Mouse (Mus musculus): ENCODE results near the gene Gsg1. TPM values are rescaled to one million over a fixed set of nuclear protein-coding genes. Genes with fewer than 3 reads are reported as not detected.

Gene Gsg1
- total and polyA plus RNA-seq, 3 experiments: not detected

- no peaks in the 10 kb centered on the region for H3K9me3 ChIP-seq (replicated peaks; ENCODE audit: insufficient read depth, low read length)
- no peaks in the 10 kb centered on the region for H3K79me2 ChIP-seq (ENCODE audit: control insufficient read depth, insufficient read depth, low read length, poor library complexity)
- H3K27me3 ChIP-seq (ENCODE audit: control insufficient read depth in 1 of 2, insufficient read depth in 2 of 2, low read length in 2 of 2): no peaks in the 10 kb centered on the region
- TF ChIP-seq MAZ (IDR thresholded peaks at IDR 0.05; ENCODE audit: low read depth, low read length): no peak
- DNase-seq (ENCODE audit: low read depth, low spot score): no peak
- H3K27ac ChIP-seq (ENCODE audit: control insufficient read depth, low read depth, low read length): no peak overlapping the region
- no peak overlapping the region for H3K9ac ChIP-seq (ENCODE audit: control insufficient read depth, low read depth, low read length, poor library complexity, severe bottlenecking)
- H3K4me1 ChIP-seq (ENCODE audit: control insufficient read depth in 1 of 2, insufficient read depth in 2 of 2, low read length in 2 of 2): no peaks in the 10 kb centered on the region
- no peak overlapping the region for H3K4me3 ChIP-seq (ENCODE audit: control insufficient read depth in 1 of 2, insufficient read depth in 1 of 2, low read depth in 2 of 2, low read length in 2 of 2)
- peaks cover 0 to 2% of the 10 kb centered on the region in 2 experiments; a peak in 1 of 4 replicates for H3K36me3 ChIP-seq (ENCODE audit: control insufficient read depth in 1 of 2, insufficient read depth in 2 of 2, low read length in 2 of 2)
Observed at GRCm38 (mm10) chr6:135206909-135207308, 47.2 kb downstream of the Gsg1 start.

- Histone ChIP-seq H3K4me3 (ENCODE audit: control insufficient read depth in 1 of 2, insufficient read depth in 1 of 2, low read depth in 2 of 2, low read length in 2 of 2) (no peak overlapping the region), H3K4me1 (ENCODE audit: control insufficient read depth in 1 of 2, insufficient read depth in 2 of 2, low read length in 2 of 2) (no peaks in the 10 kb centered on the region), H3K79me2 (ENCODE audit: control insufficient read depth, insufficient read depth, low read length, poor library complexity) (peaks cover 2% of the 10 kb centered on the region; the same call in 1 of the 2 replicates), H3K9ac (ENCODE audit: control insufficient read depth, low read depth, low read length, poor library complexity, severe bottlenecking) (no peak overlapping the region), H3K36me3 (ENCODE audit: control insufficient read depth in 1 of 2, insufficient read depth in 2 of 2, low read length in 2 of 2) (no peaks in the 10 kb centered on the region; a peak in 1 of 4 replicates), H3K27ac (ENCODE audit: control insufficient read depth, low read depth, low read length) (no peak overlapping the region), H3K27me3 (ENCODE audit: control insufficient read depth in 1 of 2, insufficient read depth in 2 of 2, low read length in 2 of 2) (no peaks in the 10 kb centered on the region), H3K9me3 (replicated peaks; ENCODE audit: insufficient read depth, low read length) (no peaks in the 10 kb centered on the region)
- DNase-seq (ENCODE audit: low read depth, low spot score): no peak
- TF ChIP-seq POLR2AphosphoS5 (IDR thresholded peaks at IDR 0.05; ENCODE audit: borderline replicate concordance, low read depth, low read length): no peak
- no peak for TF ChIP-seq SIN3A (IDR thresholded peaks at IDR 0.05; ENCODE audit: low read length)
- no peak for TF ChIP-seq ZKSCAN1 (IDR thresholded peaks at IDR 0.05; ENCODE audit: low read depth, low read length)
- TF ChIP-seq USF2 (IDR thresholded peaks at IDR 0.05; ENCODE audit: borderline replicate concordance in 1 of 2, insufficient read depth in 1 of 2, low read depth in 1 of 2, low read length in 2 of 2): no peak
- no peak for TF ChIP-seq BHLHE40 (IDR thresholded peaks at IDR 0.05; ENCODE audit: borderline replicate concordance, low read depth, low read length)
- no peak for TF ChIP-seq MXI1 (IDR thresholded peaks at IDR 0.05; ENCODE audit: low read depth, low read length)
- no peak for TF ChIP-seq USF1 (IDR thresholded peaks at IDR 0.05; ENCODE audit: low read depth, low read length)
- no peak for TF ChIP-seq E2F4 (IDR thresholded peaks at IDR 0.05; ENCODE audit: borderline replicate concordance, low read depth, low read length)
- TF ChIP-seq MAFK (IDR thresholded peaks at IDR 0.05; ENCODE audit: borderline replicate concordance, low read depth, low read length): no peak
Observed at GRCm38 (mm10) chr6:135205802-135206201, 48.3 kb downstream of the Gsg1 start.

GRCm38 (mm10) chr6:135204869-135205268, 49.3 kb downstream of the Gsg1 start:
- H3K9me3 ChIP-seq (replicated peaks; ENCODE audit: insufficient read depth, low read length): no peaks in the 10 kb centered on the region
- no peak overlapping the region for H3K27ac ChIP-seq (ENCODE audit: control insufficient read depth, low read depth, low read length)
- H3K4me1 ChIP-seq (ENCODE audit: control insufficient read depth in 1 of 2, insufficient read depth in 2 of 2, low read length in 2 of 2): no peaks in the 10 kb centered on the region
- H3K27me3 ChIP-seq (ENCODE audit: control insufficient read depth in 1 of 2, insufficient read depth in 2 of 2, low read length in 2 of 2): no peaks in the 10 kb centered on the region
- DNase-seq (ENCODE audit: low read depth, low spot score): no peak
- no peaks in the 10 kb centered on the region for H3K36me3 ChIP-seq (ENCODE audit: control insufficient read depth in 1 of 2, insufficient read depth in 2 of 2, low read length in 2 of 2)
- H3K9ac ChIP-seq (ENCODE audit: control insufficient read depth, low read depth, low read length, poor library complexity, severe bottlenecking): no peak overlapping the region
- H3K79me2 ChIP-seq (ENCODE audit: control insufficient read depth, insufficient read depth, low read length, poor library complexity): peaks cover 4% of the 10 kb centered on the region; the same call in 1 of the 2 replicates
- no peak overlapping the region for H3K4me3 ChIP-seq (ENCODE audit: control insufficient read depth in 1 of 2, insufficient read depth in 1 of 2, low read depth in 2 of 2, low read length in 2 of 2)
- TF ChIP-seq ZNF384 (IDR thresholded peaks at IDR 0.05; ENCODE audit: low read depth, low read length) (no peak), UBTF (IDR thresholded peaks at IDR 0.05; ENCODE audit: borderline replicate concordance, insufficient read depth, low read depth, low read length) (no peak), MAZ (IDR thresholded peaks at IDR 0.05; ENCODE audit: low read depth, low read length) (no peak), POLR2A (IDR thresholded peaks at IDR 0.05; ENCODE audit: control insufficient read depth in 1 of 2, insufficient read depth in 1 of 2, low read depth in 1 of 2, low read length in 2 of 2, poor library complexity in 1 of 2) (no peak), HCFC1 (IDR thresholded peaks at IDR 0.05; ENCODE audit: low read depth, low read length) (no peak), GATA1 (IDR thresholded peaks at IDR 0.05; ENCODE audit: low read depth, low read length) (no peak), KAT2A (conservative IDR thresholded peaks at IDR 0.05; ENCODE audit: low read depth, low read length) (no peak), ZC3H11A (IDR thresholded peaks at IDR 0.05; ENCODE audit: low read depth, low read length) (no peak), MAFK (IDR thresholded peaks at IDR 0.05; ENCODE audit: borderline replicate concordance, low read depth, low read length) (no peak), TCF12 (IDR thresholded peaks at IDR 0.05; ENCODE audit: low read depth, low read length) (no peak), USF2 (IDR thresholded peaks at IDR 0.05; ENCODE audit: borderline replicate concordance in 1 of 2, insufficient read depth in 1 of 2, low read depth in 1 of 2, low read length in 2 of 2) (no peak), EP300 (IDR thresholded peaks at IDR 0.05; ENCODE audit: low read depth in 1 of 2, low read length in 2 of 2) (no peak), POLR2AphosphoS5 (IDR thresholded peaks at IDR 0.05; ENCODE audit: borderline replicate concordance, low read depth, low read length) (no peak), JUND (IDR thresholded peaks at IDR 0.05; ENCODE audit: low read depth, low read length) (no peak), RCOR1 (IDR thresholded peaks at IDR 0.05; ENCODE audit: low read depth, low read length) (no peak), CHD2 (IDR thresholded peaks at IDR 0.05; ENCODE audit: low read length) (no peak), ZKSCAN1 (IDR thresholded peaks at IDR 0.05; ENCODE audit: low read depth, low read length) (no peak)

Measured in MEL (cell line).